Mouse (Mus musculus) kidney, embryonic 16.5 days (tissue): ENCODE data around the gene Tsacc. TPM values are rescaled to one million over a fixed set of nuclear protein-coding genes. Genes with fewer than 3 reads are reported as not detected.
"Not testable (repeated sequence)": the region's sequence is repeated elsewhere in the genome, so short reads cannot be mapped to it uniquely, and the experiment has no call there.

Source experiments
- ATAC-seq: fragments of 200-750 bp; cut with Nextera tagmentation; 2 replicates; pipeline ENCODE4 v1.8.0; 2017; ENCODE audit warnings: moderate TSS enrichment; ENCODE audit not compliant: low FRiP score, low TSS enrichment
- H3K27ac ChIP-seq: fragments of 300-500 bp; sonication (generic); 2 replicates; pipeline ENCODE4 v1.5.1; 2014; ENCODE audit warnings: low read length
- H3K27me3 ChIP-seq: fragments of 300-500 bp; sonication (generic); 2 replicates; pipeline ENCODE4 v1.6.1; 2014; ENCODE audit warnings: low read length, control low read depth, mixed read lengths; ENCODE audit not compliant: insufficient read depth
- H3K36me3 ChIP-seq: fragments of 300-500 bp; sonication (generic); 2 replicates; pipeline ENCODE4 v1.6.1; 2014; ENCODE audit warnings: low read length, control low read depth, mixed read lengths; ENCODE audit not compliant: insufficient read depth
- H3K4me1 ChIP-seq: fragments of 300-500 bp; sonication (generic); 2 replicates; pipeline ENCODE4 v1.6.1; 2014; ENCODE audit warnings: low read length, control low read depth, mixed read lengths; ENCODE audit not compliant: insufficient read depth
- H3K4me2 ChIP-seq: fragments of 300-500 bp; sonication (generic); replicated peaks from 2 replicates; pipeline ENCODE4 v1.6.1; 2014; ENCODE audit warnings: low read depth, low read length
- H3K4me3 ChIP-seq: fragments of 300-500 bp; sonication (generic); 2 replicates; pipeline ENCODE4 v1.5.1; 2014; ENCODE audit warnings: mild to moderate bottlenecking, low read length
- H3K9ac ChIP-seq: fragments of 300-500 bp; sonication (generic); replicated peaks from 2 replicates; pipeline ENCODE4 v1.6.1; 2014; ENCODE audit warnings: low read length
- H3K9me3 ChIP-seq: fragments of 300-500 bp; sonication (generic); 2 replicates; pipeline ENCODE4 v1.6.1; 2016; ENCODE audit warnings: low read length, control low read depth
- WGBS: fragments of 180-500 bp; shearing (Covaris S2); extraction: QIAGEN DNeasy Blood & Tissue Kit; methylation state at CpG from one replicate; pipeline ENCODE4 v1.1.7; 2014; 5-methylcytosine and 5-hydroxymethylcytosine counted together
- polyA plus RNA-seq: library from polyadenylated mRNA; unstranded; fragments of >200 nt; fragmentation: Nextera tagmentation; extraction: Ambion mirVana; gene quantifications from 2 replicates; pipeline ENCODE4 v1.2.1, GENCODE M21; 2015

The Tsacc gene
- polyA plus RNA-seq, 1 experiment from 2014 or later: 12.3 TPM

GRCm38 (mm10) chr3:88268014-88268413 lies 28.8 kb downstream of the Tsacc start:
- not testable (repeated sequence) for H3K27me3 ChIP-seq, H3K36me3 ChIP-seq, H3K4me3 ChIP-seq, H3K4me2 ChIP-seq, ATAC-seq, H3K27ac ChIP-seq, H3K9me3 ChIP-seq, H3K4me1 ChIP-seq, H3K9ac ChIP-seq
- WGBS: 84% methylated on average over 6 of the region's 6 CpGs

GRCm38 (mm10) chr3:88262346-88262745 lies 34.5 kb downstream of the Tsacc start:
- Histone ChIP-seq H3K9ac (no peak overlapping the region), H3K36me3 (no peaks in the 10 kb centered on the region), H3K4me2 (no peak overlapping the region), H3K9me3 (no peaks in the 10 kb centered on the region), H3K27ac (peak overlapping the region; percentile 27; the same call in 1 of the 2 replicates), H3K4me3 (no peak overlapping the region), H3K27me3 (no peaks in the 10 kb centered on the region), H3K4me1 (no peaks in the 10 kb centered on the region)
- no peak for ATAC-seq
- WGBS: 38% methylated on average over 3 of the region's 3 CpGs

GRCm38 (mm10) chr3:88256382-88256781 lies 40.4 kb downstream of the Tsacc start:
- Histone ChIP-seq H3K9me3 (no peaks in the 10 kb centered on the region), H3K4me3 (no peak overlapping the region), H3K4me1 (peaks cover 22% of the 10 kb centered on the region), H3K36me3 (no peaks in the 10 kb centered on the region), H3K27ac (no peak overlapping the region; the same call in 1 of the 2 replicates), H3K9ac (no peak overlapping the region), H3K4me2 (no peak overlapping the region), H3K27me3 (peaks cover 28% of the 10 kb centered on the region)
- 39% methylated on average over 7 of the region's 7 CpGs for WGBS
- ATAC-seq: peak; percentile 76

- WGBS: 34% methylated on average over 6 of the region's 6 CpGs
- no peaks in the 10 kb centered on the region for H3K9me3 ChIP-seq
- H3K27me3 ChIP-seq: peaks cover 28% of the 10 kb centered on the region
- H3K4me1 ChIP-seq: peaks cover 22% of the 10 kb centered on the region
- no peaks in the 10 kb centered on the region for H3K36me3 ChIP-seq
- no peak overlapping the region for H3K4me3 ChIP-seq
- H3K9ac ChIP-seq: no peak overlapping the region
- peak overlapping the region; percentile 19; the same call in 1 of the 2 replicates for H3K27ac ChIP-seq
- ATAC-seq: peak; percentile 81
- no peak overlapping the region for H3K4me2 ChIP-seq
Observed at GRCm38 (mm10) chr3:88255950-88256349, 40.8 kb downstream of the Tsacc start.

GRCm38 (mm10) chr3:88254268-88254926 lies 42.4 kb downstream of the Tsacc start, which contains the start of gene Rhbg:
Gene Rhbg (minus strand): TSS chr3:88254709.
- Histone ChIP-seq H3K4me3 (peak within 1 kb of the TSS; percentile 47), H3K4me2 (peak within 1 kb of the TSS; percentile 65), H3K27ac (no peak within 1 kb of the TSS), H3K36me3 (no peaks in the 10 kb centered on the region), H3K27me3 (peaks cover 28% of the 10 kb centered on the region), H3K4me1 (peaks cover 22% of the 10 kb centered on the region), H3K9me3 (no peaks in the 10 kb centered on the region), H3K9ac (peak within 1 kb of the TSS; percentile 58)
- WGBS: 2% methylated on average over 34 of the region's 34 CpGs
- ATAC-seq: peak; percentile 58; the same call in 1 of the 2 replicates

- ATAC-seq: no peak
- Histone ChIP-seq H3K4me3 (no peak overlapping the region), H3K27ac (no peak overlapping the region), H3K9me3 (no peaks in the 10 kb centered on the region), H3K4me1 (peaks cover 22% of the 10 kb centered on the region), H3K9ac (0 out of 2 replicates have a peak overlapping the region, but pooled peaks have one; percentile 20), H3K27me3 (peaks cover 28% of the 10 kb centered on the region), H3K36me3 (no peaks in the 10 kb centered on the region), H3K4me2 (no peak overlapping the region; the same call in 1 of the 2 replicates)
- WGBS: 49% methylated on average over 6 of the region's 6 CpGs
Observed at GRCm38 (mm10) chr3:88252739-88253138, 44.1 kb downstream of the Tsacc start.

GRCm38 (mm10) chr3:88248406-88248805 lies 48.4 kb downstream of the Tsacc start:
- no peaks in the 10 kb centered on the region for H3K9me3 ChIP-seq
- no peak for ATAC-seq
- peaks cover 16% of the 10 kb centered on the region for H3K27me3 ChIP-seq
- H3K9ac ChIP-seq: no peak overlapping the region
- H3K36me3 ChIP-seq: no peaks in the 10 kb centered on the region
- H3K4me1 ChIP-seq: no peaks in the 10 kb centered on the region
- WGBS: 60% methylated on average over 11 of the region's 11 CpGs
- H3K27ac ChIP-seq: no peak overlapping the region
- H3K4me2 ChIP-seq: no peak overlapping the region
- H3K4me3 ChIP-seq: no peak overlapping the region

- ATAC-seq: 0 out of 2 replicates have a peak, but pooled peaks have one; percentile 39
- no peak overlapping the region for H3K4me3 ChIP-seq
- H3K27ac ChIP-seq: no peak overlapping the region
- no peaks in the 10 kb centered on the region for H3K36me3 ChIP-seq
- no peaks in the 10 kb centered on the region for H3K9me3 ChIP-seq
- WGBS: 57% methylated on average over 9 of the region's 9 CpGs
- H3K4me1 ChIP-seq: no peaks in the 10 kb centered on the region
- H3K4me2 ChIP-seq: no peak overlapping the region
- peaks cover 15% of the 10 kb centered on the region for H3K27me3 ChIP-seq
- H3K9ac ChIP-seq: no peak overlapping the region
Observed at GRCm38 (mm10) chr3:88247666-88248065, 49.1 kb downstream of the Tsacc start.

GRCm38 (mm10) chr3:88245811-88246210 lies 51.0 kb downstream of the Tsacc start:
- Histone ChIP-seq H3K4me2 (no peak overlapping the region), H3K36me3 (no peaks in the 10 kb centered on the region), H3K9me3 (no peaks in the 10 kb centered on the region), H3K9ac (no peak overlapping the region), H3K27ac (no peak overlapping the region), H3K27me3 (peaks cover 29% of the 10 kb centered on the region), H3K4me1 (peaks cover 5% of the 10 kb centered on the region; the same call in 1 of the 2 replicates), H3K4me3 (no peak overlapping the region)
- ATAC-seq: 0 out of 2 replicates have a peak, but pooled peaks have one; percentile 9
- WGBS: 17% methylated on average over 13 of the region's 13 CpGs

GRCm38 (mm10) chr3:88244071-88244470 lies 52.7 kb downstream of the Tsacc start:
- 9% methylated on average over 2 of the region's 2 CpGs for WGBS
- Histone ChIP-seq H3K4me1 (peaks cover 5% of the 10 kb centered on the region; the same call in 1 of the 2 replicates), H3K9me3 (no peaks in the 10 kb centered on the region), H3K4me3 (no peak overlapping the region), H3K9ac (no peak overlapping the region), H3K27ac (no peak overlapping the region), H3K27me3 (peaks cover 46% of the 10 kb centered on the region), H3K36me3 (no peaks in the 10 kb centered on the region), H3K4me2 (no peak overlapping the region)
- no peak for ATAC-seq
